Mouse (Mus musculus) midbrain, postnatal 0 days (tissue): ENCODE measurements at regions not wholly inside any gene's neighbourhood (a gene's known extent, or its start where the extent isn't known, plus 50 kb on each side); places are given as distances from the start of the nearest gene placed in this dataset.
"Not testable (repeated sequence)": the region's sequence is repeated elsewhere in the genome, so short reads cannot be mapped to it uniquely, and the experiment has no call there.

Experiments used
- ATAC-seq: fragments of 200-750 bp; cut with Nextera tagmentation; 2 replicates; pipeline ENCODE4 v1.8.0; 2017; ENCODE audit warnings: moderate number of reproducible peaks, mild to moderate bottlenecking, moderate TSS enrichment, moderate library complexity; ENCODE audit not compliant: low FRiP score
- DNase-seq: peaks from one replicate; pipeline ENCODE4 v3.0.0-alpha.2; 2015; ENCODE audit warnings: low spot score
- H3K27ac ChIP-seq: fragments of 300-500 bp; sonication (generic); 2 replicates; pipeline ENCODE4 v1.5.1; 2014; ENCODE audit warnings: low read depth, mild to moderate bottlenecking, low read length, mixed read lengths
- H3K27me3 ChIP-seq: fragments of 300-500 bp; sonication (generic); 2 replicates; pipeline ENCODE4 v1.6.1; 2014; ENCODE audit warnings: low read length, control low read depth, mixed read lengths; ENCODE audit not compliant: insufficient read depth
- H3K36me3 ChIP-seq: fragments of 300-500 bp; sonication (generic); 2 replicates; pipeline ENCODE4 v1.6.1; 2014; ENCODE audit warnings: low read length, control low read depth, mixed read lengths; ENCODE audit not compliant: insufficient read depth
- H3K4me1 ChIP-seq: fragments of 300-500 bp; sonication (generic); 2 replicates; pipeline ENCODE4 v1.6.1; 2014; ENCODE audit warnings: mild to moderate bottlenecking, control low read depth, antibody characterized with exemption, low read length, mixed read lengths; ENCODE audit not compliant: insufficient read depth
- H3K4me2 ChIP-seq: fragments of 300-500 bp; sonication (generic); 2 replicates; pipeline ENCODE4 v1.6.1; 2014; ENCODE audit warnings: low read depth, mild to moderate bottlenecking, low read length, mixed read lengths; ENCODE audit not compliant: poor library complexity, severe bottlenecking
- H3K4me3 ChIP-seq: fragments of 300-500 bp; sonication (generic); 2 replicates; pipeline ENCODE4 v1.5.1; 2014; ENCODE audit warnings: low read depth, mild to moderate bottlenecking, low read length, moderate library complexity
- H3K9ac ChIP-seq: fragments of 300-500 bp; sonication (generic); replicated peaks from 2 replicates; pipeline ENCODE4 v1.6.1; 2014; ENCODE audit warnings: mild to moderate bottlenecking, low read length, moderate library complexity, mixed read lengths; ENCODE audit not compliant: poor library complexity, severe bottlenecking
- H3K9me3 ChIP-seq: fragments of 300-500 bp; sonication (generic); 2 replicates; pipeline ENCODE4 v1.6.1; 2016; ENCODE audit warnings: low read length, control low read depth
- CTCF ChIP-seq: IDR thresholded peaks from 2 replicates; pipeline ENCODE4 v1.5.1; 2016; ENCODE audit warnings: antibody characterized with exemption, mild to moderate bottlenecking
- WGBS: fragments of 180-500 bp; shearing (Covaris S2); extraction: QIAGEN DNeasy Blood & Tissue Kit; methylation state at CpG from one replicate; pipeline ENCODE4 v1.1.7; 2014; 5-methylcytosine and 5-hydroxymethylcytosine counted together

GRCm38 (mm10) chr6:7367166-7367565 is 187.5 kb upstream of the Tac1 start:
- Histone ChIP-seq H3K9ac (no peak overlapping the region), H3K4me1 (no peaks in the 10 kb centered on the region), H3K4me3 (no peak overlapping the region), H3K9me3 (no peaks in the 10 kb centered on the region), H3K27ac (no peak overlapping the region), H3K27me3 (no peaks in the 10 kb centered on the region), H3K36me3 (no peaks in the 10 kb centered on the region), H3K4me2 (no peak overlapping the region)
- DNase-seq (no peak), ATAC-seq (no peak)
- 71% methylated on average over 1 of the region's 1 CpGs for WGBS
- TF ChIP-seq CTCF = no peak

- 47% methylated on average over 4 of the region's 4 CpGs for WGBS
- Histone ChIP-seq H3K9me3 (no peaks in the 10 kb centered on the region), H3K4me1 (no peaks in the 10 kb centered on the region), H3K27ac (no peak overlapping the region), H3K4me3 (no peak overlapping the region), H3K36me3 (no peaks in the 10 kb centered on the region), H3K4me2 (no peak overlapping the region), H3K9ac (no peak overlapping the region), H3K27me3 (no peaks in the 10 kb centered on the region)
- no peak for ATAC-seq
- peak; percentile 3 for DNase-seq
- no peak for TF ChIP-seq CTCF
Measured at GRCm38 (mm10) chr6:7374629-7375028, 180.1 kb upstream of the Tac1 start.

DNA sequence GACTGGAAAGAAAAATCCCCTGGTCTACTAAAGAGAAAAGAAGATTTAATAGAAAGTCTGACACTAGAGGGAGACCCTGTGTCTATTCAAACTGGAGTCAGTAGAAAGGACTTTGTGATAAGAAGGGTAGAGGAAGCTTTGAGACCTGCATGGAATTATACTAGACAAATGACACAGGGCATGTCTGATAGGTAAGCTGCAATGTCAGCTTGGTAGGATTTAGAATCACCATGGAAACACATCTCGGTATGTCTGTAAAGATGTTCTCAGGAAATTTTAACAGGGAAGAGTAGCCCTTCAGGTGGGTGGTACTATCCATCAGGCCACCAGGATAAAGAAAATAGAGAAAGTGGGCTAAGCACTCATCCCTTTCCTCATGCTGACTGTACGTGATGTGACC is 178.8 kb upstream of the Tac1 start:
- Histone ChIP-seq H3K9ac (no peak overlapping the region), H3K4me1 (no peaks in the 10 kb centered on the region), H3K27ac (no peak overlapping the region), H3K9me3 (no peaks in the 10 kb centered on the region), H3K4me3 (no peak overlapping the region), H3K27me3 (no peaks in the 10 kb centered on the region), H3K36me3 (no peaks in the 10 kb centered on the region), H3K4me2 (no peak overlapping the region)
- peak; percentile 44 for TF ChIP-seq CTCF
- peak; percentile 71 for ATAC-seq
- DNase-seq = no peak
- 44% methylated on average over 2 of the region's 2 CpGs for WGBS

DNA sequence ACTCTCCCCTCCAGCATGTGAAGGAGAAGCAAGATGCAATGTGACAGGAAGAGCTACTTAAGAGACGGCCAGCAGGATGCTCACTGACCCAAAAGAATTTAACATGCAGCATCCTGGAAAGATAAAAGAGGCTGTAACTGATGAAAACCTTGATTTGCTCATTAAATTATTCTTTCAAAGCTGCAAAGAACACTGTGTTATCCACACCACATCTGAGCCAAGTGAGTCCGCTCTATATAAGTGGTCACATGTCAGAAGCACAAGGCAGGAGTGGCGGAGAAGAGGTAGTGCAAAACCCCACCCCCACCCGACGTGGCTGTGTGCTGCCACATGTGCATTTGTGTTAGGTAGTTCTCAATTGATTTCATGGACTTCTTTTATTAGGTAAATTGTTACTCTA is 176.0 kb upstream of the Tac1 start:
- ATAC-seq (no peak), DNase-seq (no peak)
- Histone ChIP-seq H3K9me3 (no peaks in the 10 kb centered on the region), H3K4me1 (no peaks in the 10 kb centered on the region), H3K4me2 (no peak overlapping the region), H3K27me3 (no peaks in the 10 kb centered on the region), H3K36me3 (no peaks in the 10 kb centered on the region), H3K9ac (no peak overlapping the region), H3K4me3 (no peak overlapping the region), H3K27ac (no peak overlapping the region)
- WGBS = 62% methylated on average over 5 of the region's 5 CpGs
- TF ChIP-seq CTCF = no peak

DNA sequence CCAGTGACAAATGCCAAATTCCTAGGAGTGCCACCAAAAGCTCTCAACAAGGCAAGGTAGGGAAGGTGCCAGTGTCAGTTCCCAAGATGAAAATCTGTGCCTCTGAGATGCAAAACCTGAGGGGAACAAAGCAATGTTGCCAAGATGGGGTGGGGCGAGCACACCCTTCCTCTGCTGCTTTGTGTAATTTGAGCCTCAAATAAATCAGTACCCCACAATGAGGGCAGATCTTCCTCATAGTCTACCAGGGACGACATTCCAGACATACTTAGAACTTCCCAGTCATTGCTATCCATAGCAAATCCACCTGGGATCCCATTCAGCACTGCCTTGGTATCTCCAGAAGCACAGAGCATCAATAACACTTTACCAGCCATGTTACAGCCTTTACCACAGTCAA is 129.9 kb upstream of the Tac1 start:
- whole genome bisulfite sequencing = 46% methylated on average over 2 of the region's 2 CpGs
- no peak overlapping the region for H3K4me3 ChIP-seq
- H3K27ac ChIP-seq = no peak overlapping the region
- no peak overlapping the region for H3K9ac ChIP-seq
- ATAC-seq = no peak
- no peaks in the 10 kb centered on the region for H3K4me1 ChIP-seq
- no peaks in the 10 kb centered on the region for H3K36me3 ChIP-seq
- no peaks in the 10 kb centered on the region for H3K9me3 ChIP-seq
- no peak for TF ChIP-seq CTCF
- DNase-seq = no peak
- H3K27me3 ChIP-seq = no peaks in the 10 kb centered on the region
- no peak overlapping the region for H3K4me2 ChIP-seq

DNA sequence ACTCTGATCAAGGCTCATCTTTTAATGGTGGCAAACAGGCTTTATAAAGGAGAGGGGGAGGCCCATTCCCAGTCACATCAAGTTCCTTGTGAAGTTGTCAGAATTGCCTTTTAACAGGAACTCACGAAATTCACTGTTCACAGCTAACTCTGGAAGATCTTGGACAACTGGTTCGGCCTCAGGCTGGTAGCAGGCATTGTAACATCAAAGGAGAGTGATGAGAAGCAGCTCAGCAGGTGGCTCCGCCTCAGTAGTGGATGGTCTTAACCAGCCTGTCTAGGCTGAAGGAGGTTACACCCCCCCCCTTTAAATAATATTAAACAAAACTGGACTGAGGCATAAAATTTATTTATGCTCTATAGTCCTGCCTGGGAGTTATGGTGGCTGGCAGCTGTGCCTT is 113.0 kb upstream of the Tac1 start:
- 43% methylated on average over 3 of the region's 3 CpGs for WGBS
- no peak for ATAC-seq
- DNase-seq = no peak
- no peak overlapping the region for H3K4me2 ChIP-seq
- no peaks in the 10 kb centered on the region for H3K36me3 ChIP-seq
- H3K9ac ChIP-seq = no peak overlapping the region
- H3K27ac ChIP-seq = no peak overlapping the region
- no peaks in the 10 kb centered on the region for H3K9me3 ChIP-seq
- no peak overlapping the region for H3K4me3 ChIP-seq
- H3K4me1 ChIP-seq = no peaks in the 10 kb centered on the region
- H3K27me3 ChIP-seq = no peaks in the 10 kb centered on the region
- TF ChIP-seq CTCF = no peak

DNA sequence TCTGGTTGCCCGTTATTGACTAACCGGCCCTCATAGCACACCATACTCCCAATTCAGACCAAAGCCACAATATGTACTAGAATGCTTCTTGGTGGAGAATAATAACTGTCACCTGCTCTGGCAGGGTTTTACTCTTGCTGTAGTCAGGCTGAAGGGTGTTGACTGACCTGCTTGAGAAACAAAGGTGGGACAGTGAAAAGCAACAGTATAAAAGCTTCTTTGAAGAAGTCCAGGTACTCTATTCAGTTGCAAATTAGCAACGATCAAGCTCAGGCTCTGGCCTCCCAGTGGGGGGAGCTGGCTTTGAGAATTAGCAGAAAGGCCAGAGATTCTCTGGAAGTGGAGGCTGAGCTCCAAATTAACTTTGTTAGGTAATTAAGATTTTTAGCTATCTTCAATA is 112.4 kb upstream of the Tac1 start:
- H3K4me2 ChIP-seq, H3K36me3 ChIP-seq, H3K9me3 ChIP-seq, H3K27ac ChIP-seq, ATAC-seq, H3K9ac ChIP-seq, DNase-seq, H3K4me1 ChIP-seq, H3K4me3 ChIP-seq, H3K27me3 ChIP-seq: not testable (repeated sequence)
- WGBS = 66% methylated on average over 3 of the region's 3 CpGs
